Mouse (Mus musculus) bone marrow, adult 2 months (tissue): ENCODE data around the gene Scd2.

Experiments
- CTCF ChIP-seq: fragments of 200-500 bp; IDR thresholded peaks from 2 replicates; pipeline ENCODE4 v1.5.1; 2011; ENCODE audit warnings: low read length, control low read depth; ENCODE audit not compliant: control insufficient read depth, insufficient read depth
- POLR2A ChIP-seq: fragments of 200-500 bp; IDR thresholded peaks from 2 replicates; pipeline ENCODE4 v1.6.1; 2011; ENCODE audit warnings: low read depth, mild to moderate bottlenecking, control low read depth, low read length, borderline replicate concordance; ENCODE audit not compliant: control insufficient read depth

DNA sequence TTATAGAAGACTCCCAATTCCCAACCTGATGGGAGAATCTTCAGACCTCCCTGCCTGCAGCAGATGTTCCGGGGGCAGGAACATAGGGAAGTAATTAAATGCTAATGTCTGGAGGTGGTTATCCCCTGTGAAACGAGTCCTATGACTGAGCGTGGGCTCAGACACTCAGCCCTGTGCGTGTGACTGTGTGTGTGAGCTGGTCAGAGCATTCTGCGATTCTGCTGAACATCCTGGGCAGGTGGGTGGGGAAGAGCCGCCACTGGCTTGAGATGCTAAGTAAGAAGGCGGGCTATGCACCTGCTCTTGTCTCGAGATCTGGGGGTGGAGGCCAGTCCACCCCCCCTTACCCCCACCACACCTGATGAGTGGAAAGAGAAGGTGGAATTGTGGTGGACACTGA, 38.9 kb downstream of the Scd2 start:
- TF ChIP-seq CTCF (no peak), POLR2A (no peak)
